Mouse (Mus musculus) adrenal gland, adult (tissue): ENCODE results near the gene Il13ra1.

Experiments
- DNase-seq, 2 experiments: peaks; one replicate each; pipeline ENCODE4 v3.0.0; 2022 to 2023; ENCODE audit warnings: low spot score in 1 of 2; ENCODE audit not compliant: inconsistent age in 2 of 2

The Il13ra1 gene

GRCm38 (mm10) chrX:36193951-36194350 is 82.0 kb downstream of the Il13ra1 start:
- no peak for DNase-seq

GRCm38 (mm10) chrX:36195736-36196525 is 84.0 kb downstream of the Il13ra1 start, which contains the start of gene Zcchc12:
TSS of gene Zcchc12 (plus strand) at chrX:36195904.
- DNase-seq = peak; percentile 6 to 42

GRCm38 (mm10) chrX:36209554-36209953 is 97.6 kb downstream of the Il13ra1 start:
- DNase-seq = no peak

GRCm38 (mm10) chrX:36211216-36211615 is 99.3 kb downstream of the Il13ra1 start:
- peak in 1 of 2 experiments; percentile 65 for DNase-seq
